Mouse (Mus musculus) MEL (cell line): Measurements from ENCODE around the gene Gm10643.

Source experiments
- BHLHE40 ChIP-seq: IDR thresholded peaks from 2 replicates; pipeline ENCODE4 v1.6.1; 2012; ENCODE audit warnings: low read depth, mild to moderate bottlenecking, inconsistent platforms, low read length, improper control_type of control experiment, borderline replicate concordance
- CTCF ChIP-seq, 3 experiments: IDR thresholded peaks in 2 of 3; conservative IDR thresholded peaks in 1 of 3; 2 replicates each; pipeline ENCODE4 v1.5.1; 2011 to 2012; ENCODE audit warnings: low read length in 3 of 3, low read depth in 2 of 3, mild to moderate bottlenecking in 2 of 3, improper control_type of control experiment in 1 of 3, inconsistent platforms in 1 of 3, mixed read lengths in 1 of 3, moderate library complexity in 1 of 3; ENCODE audit not compliant: control insufficient read depth in 1 of 3, insufficient read depth in 1 of 3, poor library complexity in 1 of 3, severe bottlenecking in 1 of 3
- ELF1 ChIP-seq: IDR thresholded peaks from 2 replicates; pipeline ENCODE4 v1.6.1; 2014; ENCODE audit warnings: low read depth, mild to moderate bottlenecking, inconsistent platforms, low read length, improper control_type of control experiment, moderate library complexity
- MAFK ChIP-seq: IDR thresholded peaks from 2 replicates; pipeline ENCODE4 v1.6.1; 2011; ENCODE audit warnings: low read depth, mild to moderate bottlenecking, low read length, improper control_type of control experiment, borderline replicate concordance
- MAZ ChIP-seq: IDR thresholded peaks from 2 replicates; pipeline ENCODE4 v1.6.1; 2012; ENCODE audit warnings: low read depth, mild to moderate bottlenecking, inconsistent platforms, low read length, improper control_type of control experiment
- MEF2A ChIP-seq: IDR thresholded peaks from 2 replicates; pipeline ENCODE4 v1.6.1; 2014; ENCODE audit warnings: low read depth, mild to moderate bottlenecking, inconsistent platforms, low read length, improper control_type of control experiment; ENCODE audit not compliant: poor library complexity, insufficient replicate concordance, severe bottlenecking; ENCODE audit errors: extremely low read depth
- MYC ChIP-seq: IDR thresholded peaks from 2 replicates; pipeline ENCODE4 v1.6.1; 2011; ENCODE audit warnings: low read depth, mild to moderate bottlenecking, low read length, improper control_type of control experiment, moderate library complexity
- NELFE ChIP-seq: IDR thresholded peaks from 2 replicates; pipeline ENCODE4 v1.6.1; 2011; ENCODE audit warnings: low read depth, low read length, improper control_type of control experiment
- POLR2A ChIP-seq, 2 experiments: IDR thresholded peaks; 2 replicates each; pipeline ENCODE4 v1.6.1; 2011 to 2012; ENCODE audit warnings: low read length in 2 of 2, mild to moderate bottlenecking in 2 of 2, control low read depth in 1 of 2, improper control_type of control experiment in 1 of 2, low read depth in 1 of 2, moderate library complexity in 1 of 2; ENCODE audit not compliant: control insufficient read depth in 1 of 2, insufficient read depth in 1 of 2, poor library complexity in 1 of 2
- POLR2AphosphoS2 ChIP-seq: IDR thresholded peaks from 2 replicates; pipeline ENCODE4 v1.6.1; 2011; ENCODE audit warnings: low read length, improper control_type of control experiment
- POLR2AphosphoS5 ChIP-seq: IDR thresholded peaks from 2 replicates; pipeline ENCODE4 v1.6.1; 2012; ENCODE audit warnings: low read depth, borderline replicate concordance, mild to moderate bottlenecking, inconsistent platforms, low read length, moderate library complexity, mixed read lengths
- TAL1 ChIP-seq: IDR thresholded peaks from 2 replicates; pipeline ENCODE4 v1.6.1; 2012; ENCODE audit warnings: mild to moderate bottlenecking, inconsistent platforms, low read length, moderate library complexity, mixed read lengths
- TCF12 ChIP-seq: IDR thresholded peaks from 2 replicates; pipeline ENCODE4 v1.6.1; 2014; ENCODE audit warnings: low read depth, mild to moderate bottlenecking, inconsistent platforms, low read length, improper control_type of control experiment, moderate library complexity

DNA sequence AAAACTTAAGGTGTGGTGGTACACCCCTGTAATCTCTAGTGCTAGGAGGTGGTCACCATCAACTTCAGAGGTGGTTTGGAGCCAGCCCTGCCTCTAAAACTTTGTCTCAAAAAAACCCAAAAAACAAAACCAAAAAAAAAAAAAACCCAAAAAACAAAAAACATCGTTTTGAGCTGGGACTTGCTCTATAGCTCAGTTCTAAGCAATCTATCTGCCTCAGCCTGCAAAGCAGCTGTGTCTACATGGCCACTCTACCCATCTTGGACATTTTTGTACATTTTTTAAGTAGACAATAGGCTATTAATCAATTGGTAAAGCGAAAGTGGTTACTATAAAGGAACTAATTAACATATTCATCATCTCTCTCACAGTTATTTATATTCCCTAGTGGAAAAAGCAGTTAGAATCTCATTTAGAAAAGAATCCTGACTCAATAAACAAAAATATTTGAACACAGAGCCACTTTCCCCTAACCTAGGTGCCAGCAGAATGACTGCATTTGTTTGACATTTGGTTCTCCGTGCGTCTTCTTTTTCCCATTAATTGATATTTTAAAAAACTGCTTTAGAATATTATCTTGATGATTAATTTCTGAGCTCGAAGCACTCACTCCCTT lies 628 bp upstream of the Gm10643 start:
- TF ChIP-seq ELF1 = no peak
- no peak for TF ChIP-seq POLR2A (IDR thresholded peaks at IDR 0.05; ENCODE audit: control insufficient read depth in 1 of 2, insufficient read depth in 1 of 2, low read depth in 1 of 2, low read length in 2 of 2, poor library complexity in 1 of 2)
- TF ChIP-seq TCF12 = no peak
- no peak for TF ChIP-seq CTCF (IDR thresholded peaks at IDR 0.05 in 2 of 3, conservative IDR thresholded peaks at IDR 0.05 in 1 of 3; ENCODE audit: control insufficient read depth in 1 of 3, insufficient read depth in 1 of 3, low read depth in 2 of 3, low read length in 3 of 3, poor library complexity in 1 of 3, severe bottlenecking in 1 of 3)
- TF ChIP-seq MYC = no peak; the same call in 1 of the 2 replicates
- no peak for TF ChIP-seq TAL1
- no peak for TF ChIP-seq BHLHE40
- TF ChIP-seq MEF2A = no peak
- no peak for TF ChIP-seq MAFK
- no peak for TF ChIP-seq POLR2AphosphoS5
- no peak for TF ChIP-seq NELFE
- no peak for TF ChIP-seq POLR2AphosphoS2
- no peak for TF ChIP-seq MAZ
